Mouse (Mus musculus): Measurements from ENCODE around the gene Mog. TPM values are rescaled to one million over a fixed set of nuclear protein-coding genes. Genes with fewer than 3 reads are reported as not detected.

The Mog gene
- polyA plus RNA-seq, 1 experiment = not detected

- Histone ChIP-seq H3K36me3 (ENCODE audit: control insufficient read depth, insufficient read depth, low read length) (peaks cover 54% of the 10 kb centered on the region), H3K27ac (ENCODE audit: control insufficient read depth, insufficient read depth, low read length) (no peak overlapping the region), H3K4me1 (replicated peaks; ENCODE audit: control insufficient read depth, insufficient read depth, low read length) (no peaks in the 10 kb centered on the region), H3K4me3 (ENCODE audit: control insufficient read depth, insufficient read depth, low read length) (no peak overlapping the region), H3K27me3 (ENCODE audit: control insufficient read depth, insufficient read depth, low read length) (no peaks in the 10 kb centered on the region)
- 94% methylated on average over 11 of the region's 11 CpGs for WGBS
- TF ChIP-seq POLR2A (IDR thresholded peaks at IDR 0.05; ENCODE audit: control insufficient read depth, extremely low read depth, insufficient read depth, low read length, poor library complexity) (no peak), CTCF (IDR thresholded peaks at IDR 0.05; ENCODE audit: borderline replicate concordance, control insufficient read depth, extremely low read depth, insufficient read depth, low read length, poor library complexity) (no peak)
- DNase-seq = no peak
Measured at GRCm38 (mm10) chr17:37063686-37064495, 40.7 kb upstream of the Mog start.

DNA sequence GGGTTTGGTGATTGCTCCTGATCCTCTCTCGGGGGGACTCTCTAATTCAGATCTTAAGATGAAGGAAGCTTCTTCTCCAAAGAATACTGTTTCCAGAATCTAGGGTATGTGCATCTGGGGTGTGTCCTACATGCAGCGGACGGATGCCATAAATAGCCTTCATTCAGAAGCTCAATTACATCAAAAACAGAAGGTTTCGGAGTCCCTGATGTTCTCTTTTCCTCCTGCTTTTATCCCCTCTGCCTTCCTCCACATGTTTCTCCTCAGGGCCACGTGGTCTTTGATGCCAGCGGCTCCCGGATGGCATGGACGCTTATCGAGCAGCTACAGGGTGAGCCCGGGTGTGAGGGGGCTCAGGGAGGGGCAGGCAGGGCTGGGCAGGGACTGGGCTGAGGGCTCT, 39.9 kb upstream of the Mog start:
- no peak for DNase-seq
- Histone ChIP-seq H3K27ac (ENCODE audit: control insufficient read depth, insufficient read depth, low read length) (no peak overlapping the region), H3K4me1 (replicated peaks; ENCODE audit: control insufficient read depth, insufficient read depth, low read length) (no peaks in the 10 kb centered on the region), H3K36me3 (ENCODE audit: control insufficient read depth, insufficient read depth, low read length) (peaks cover 58% of the 10 kb centered on the region), H3K4me3 (ENCODE audit: control insufficient read depth, insufficient read depth, low read length) (no peak overlapping the region), H3K27me3 (ENCODE audit: control insufficient read depth, insufficient read depth, low read length) (no peaks in the 10 kb centered on the region)
- TF ChIP-seq POLR2A (IDR thresholded peaks at IDR 0.05; ENCODE audit: control insufficient read depth, extremely low read depth, insufficient read depth, low read length, poor library complexity) (no peak), CTCF (IDR thresholded peaks at IDR 0.05; ENCODE audit: borderline replicate concordance, control insufficient read depth, extremely low read depth, insufficient read depth, low read length, poor library complexity) (no peak)
- whole genome bisulfite sequencing = 94% methylated on average over 10 of the region's 10 CpGs

DNA sequence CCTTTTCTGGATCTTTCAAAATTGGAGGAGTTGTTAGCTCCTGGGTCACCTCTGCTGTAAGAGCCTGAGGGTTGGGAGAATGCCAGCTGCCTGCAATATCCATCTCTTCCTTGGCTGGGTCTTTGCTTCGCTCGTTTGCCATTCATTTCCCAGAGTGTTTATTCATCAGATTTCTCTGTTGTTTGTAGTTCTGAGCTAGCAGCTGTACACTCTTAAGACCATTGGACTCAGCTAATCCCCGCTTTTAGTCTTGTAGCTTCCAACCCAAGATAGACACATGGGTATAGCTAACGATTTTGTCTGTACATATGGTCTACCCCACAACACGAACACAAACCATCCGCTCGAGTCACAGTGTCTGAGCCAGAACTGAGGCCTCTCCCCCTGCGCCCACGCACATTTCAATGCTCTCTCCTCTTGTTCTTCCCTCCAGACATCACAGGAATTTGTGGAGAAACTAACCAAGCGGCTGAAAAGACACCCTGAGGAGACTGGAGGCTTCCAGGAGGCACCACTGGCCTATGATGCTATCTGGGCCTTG, 39.0 kb upstream of the Mog start:
- peaks cover 56% of the 10 kb centered on the region for H3K36me3 ChIP-seq (ENCODE audit: control insufficient read depth, insufficient read depth, low read length)
- no peak for DNase-seq
- H3K27ac ChIP-seq (ENCODE audit: control insufficient read depth, insufficient read depth, low read length) = no peak overlapping the region
- WGBS = 94% methylated on average over 10 of the region's 10 CpGs
- H3K27me3 ChIP-seq (ENCODE audit: control insufficient read depth, insufficient read depth, low read length) = no peaks in the 10 kb centered on the region
- H3K4me1 ChIP-seq (replicated peaks; ENCODE audit: control insufficient read depth, insufficient read depth, low read length) = no peaks in the 10 kb centered on the region
- TF ChIP-seq CTCF (IDR thresholded peaks at IDR 0.05; ENCODE audit: borderline replicate concordance, control insufficient read depth, extremely low read depth, insufficient read depth, low read length, poor library complexity) (no peak), POLR2A (IDR thresholded peaks at IDR 0.05; ENCODE audit: control insufficient read depth, extremely low read depth, insufficient read depth, low read length, poor library complexity) (no peak)
- no peak overlapping the region for H3K4me3 ChIP-seq (ENCODE audit: control insufficient read depth, insufficient read depth, low read length)

- 90% methylated on average over 3 of the region's 3 CpGs for WGBS
- H3K27ac ChIP-seq (ENCODE audit: control insufficient read depth, insufficient read depth, low read length) = no peak overlapping the region
- no peak for TF ChIP-seq CTCF (IDR thresholded peaks at IDR 0.05; ENCODE audit: borderline replicate concordance, control insufficient read depth, extremely low read depth, insufficient read depth, low read length, poor library complexity)
- no peak for TF ChIP-seq POLR2A (IDR thresholded peaks at IDR 0.05; ENCODE audit: control insufficient read depth, extremely low read depth, insufficient read depth, low read length, poor library complexity)
- no peaks in the 10 kb centered on the region for H3K4me1 ChIP-seq (replicated peaks; ENCODE audit: control insufficient read depth, insufficient read depth, low read length)
- no peak for DNase-seq
- H3K27me3 ChIP-seq (ENCODE audit: control insufficient read depth, insufficient read depth, low read length) = no peaks in the 10 kb centered on the region
- peaks cover 55% of the 10 kb centered on the region for H3K36me3 ChIP-seq (ENCODE audit: control insufficient read depth, insufficient read depth, low read length)
- no peak overlapping the region for H3K4me3 ChIP-seq (ENCODE audit: control insufficient read depth, insufficient read depth, low read length)
Measured at GRCm38 (mm10) chr17:37061435-37061834, 38.2 kb upstream of the Mog start.

DNA sequence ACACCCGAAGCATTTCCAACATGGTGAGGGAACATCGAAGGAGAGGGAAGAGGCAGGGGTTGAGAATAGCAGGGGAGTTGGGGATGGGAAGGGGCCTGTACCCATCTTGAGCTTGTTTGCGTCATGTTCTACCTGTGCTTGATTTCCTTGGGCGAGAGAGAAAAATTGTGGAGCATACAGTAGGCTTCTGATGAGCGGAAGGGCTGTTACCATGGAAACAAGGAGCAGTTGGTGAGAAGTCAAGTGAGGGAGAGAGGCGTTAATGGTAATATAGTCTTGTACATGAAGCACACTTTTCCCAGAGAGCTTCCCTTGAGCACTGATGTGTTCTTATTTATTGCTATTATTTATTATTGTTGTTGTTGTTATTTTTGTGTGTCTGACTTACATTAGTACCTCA, 33.8 kb upstream of the Mog start:
- H3K27ac ChIP-seq (ENCODE audit: control insufficient read depth, insufficient read depth, low read length) = no peak overlapping the region
- no peak for DNase-seq
- H3K36me3 ChIP-seq (ENCODE audit: control insufficient read depth, insufficient read depth, low read length) = peaks cover 36% of the 10 kb centered on the region
- H3K4me1 ChIP-seq (replicated peaks; ENCODE audit: control insufficient read depth, insufficient read depth, low read length) = no peaks in the 10 kb centered on the region
- WGBS = 97% methylated on average over 6 of the region's 6 CpGs
- H3K4me3 ChIP-seq (ENCODE audit: control insufficient read depth, insufficient read depth, low read length) = no peak overlapping the region
- no peaks in the 10 kb centered on the region for H3K27me3 ChIP-seq (ENCODE audit: control insufficient read depth, insufficient read depth, low read length)
- TF ChIP-seq POLR2A (IDR thresholded peaks at IDR 0.05; ENCODE audit: control insufficient read depth, extremely low read depth, insufficient read depth, low read length, poor library complexity) = no peak
- TF ChIP-seq CTCF (IDR thresholded peaks at IDR 0.05; ENCODE audit: borderline replicate concordance, control insufficient read depth, extremely low read depth, insufficient read depth, low read length, poor library complexity) = no peak

GRCm38 (mm10) chr17:37051745-37052144, 28.5 kb upstream of the Mog start:
- peaks cover 14% of the 10 kb centered on the region for H3K36me3 ChIP-seq (ENCODE audit: control insufficient read depth, insufficient read depth, low read length)
- no peak overlapping the region for H3K4me3 ChIP-seq (ENCODE audit: control insufficient read depth, insufficient read depth, low read length)
- no peak for TF ChIP-seq POLR2A (IDR thresholded peaks at IDR 0.05; ENCODE audit: control insufficient read depth, extremely low read depth, insufficient read depth, low read length, poor library complexity)
- no peak for TF ChIP-seq CTCF (IDR thresholded peaks at IDR 0.05; ENCODE audit: borderline replicate concordance, control insufficient read depth, extremely low read depth, insufficient read depth, low read length, poor library complexity)
- 26% methylated on average over 4 of the region's 4 CpGs for WGBS
- H3K27ac ChIP-seq (ENCODE audit: control insufficient read depth, insufficient read depth, low read length) = no peak overlapping the region
- no peak for DNase-seq
- H3K27me3 ChIP-seq (ENCODE audit: control insufficient read depth, insufficient read depth, low read length) = peaks cover 7% of the 10 kb centered on the region
- peaks cover 20% of the 10 kb centered on the region for H3K4me1 ChIP-seq (replicated peaks; ENCODE audit: control insufficient read depth, insufficient read depth, low read length)

All from thymus, adult 2 months (tissue).